Mouse (Mus musculus) liver, embryonic 11.5 days (tissue): ENCODE data around the gene Krt88. TPM values are rescaled to one million over a fixed set of nuclear protein-coding genes. Genes with fewer than 3 reads are reported as not detected.

Source experiments
- ATAC-seq: fragments of 200-750 bp; cut with Nextera tagmentation; replicated peaks from 2 replicates; pipeline ENCODE4 v1.8.0; 2017; ENCODE audit warnings: moderate number of reproducible peaks, mild to moderate bottlenecking, moderate TSS enrichment, moderate library complexity; ENCODE audit not compliant: low FRiP score
- DNase-seq: peaks from one replicate; pipeline ENCODE4 v3.0.0-alpha.2; 2017; ENCODE audit warnings: low spot score
- H3K27ac ChIP-seq: fragments of 300-500 bp; sonication (generic); 2 replicates; pipeline ENCODE4 v1.5.1; 2014; ENCODE audit warnings: mild to moderate bottlenecking, low read depth, low read length, control low read depth
- H3K27me3 ChIP-seq: fragments of 300-500 bp; sonication (generic); replicated peaks from 2 replicates; pipeline ENCODE4 v1.6.1; 2014; ENCODE audit warnings: low read length, mixed read lengths; ENCODE audit not compliant: control insufficient read depth, insufficient read depth
- H3K36me3 ChIP-seq: fragments of 300-500 bp; sonication (generic); 2 replicates; pipeline ENCODE4 v1.6.1; 2014; ENCODE audit warnings: mild to moderate bottlenecking, low read length, moderate library complexity, mixed read lengths; ENCODE audit not compliant: control insufficient read depth, insufficient read depth
- H3K4me1 ChIP-seq: fragments of 300-500 bp; sonication (generic); replicated peaks from 2 replicates; pipeline ENCODE4 v1.6.1; 2014; ENCODE audit warnings: low read length, mixed read lengths; ENCODE audit not compliant: control insufficient read depth, insufficient read depth
- H3K4me2 ChIP-seq: fragments of 300-500 bp; sonication (generic); 2 replicates; pipeline ENCODE4 v1.6.1; 2014; ENCODE audit warnings: mild to moderate bottlenecking, control low read depth, moderate library complexity
- H3K4me3 ChIP-seq: fragments of 300-500 bp; sonication (generic); 2 replicates; pipeline ENCODE4 v1.5.1; 2014; ENCODE audit warnings: low read depth, low read length, control low read depth
- H3K9ac ChIP-seq: fragments of 300-500 bp; sonication (generic); 2 replicates; pipeline ENCODE4 v1.6.1; 2014; ENCODE audit warnings: low read depth, low read length, control low read depth
- H3K9me3 ChIP-seq: fragments of 300-500 bp; sonication (generic); 2 replicates; pipeline ENCODE4 v1.6.1; 2016; ENCODE audit warnings: low read length, inconsistent platforms, mixed read lengths; ENCODE audit not compliant: control insufficient read depth
- WGBS: fragments of 180-500 bp; shearing (Covaris S2); extraction: QIAGEN DNeasy Blood & Tissue Kit; methylation state at CpG from one replicate; pipeline ENCODE4 v1.1.7; 2014; 5-methylcytosine and 5-hydroxymethylcytosine counted together
- polyA plus RNA-seq: library from polyadenylated mRNA; unstranded; fragments of >200 nt; fragmentation: Nextera tagmentation; extraction: Ambion mirVana; gene quantifications from 2 replicates; pipeline ENCODE4 v1.2.1, GENCODE M21; 2014

Krt88 gene
- polyA plus RNA-seq, 1 experiment from 2014 or later = not detected

GRCm38 (mm10) chr15:101458361-101458930 lies 10.9 kb downstream of the Krt88 start:
- H3K9ac ChIP-seq = no peak overlapping the region
- WGBS = 70% methylated on average over 16 of the region's 16 CpGs
- no peak for DNase-seq
- ATAC-seq = no peak
- no peak overlapping the region for H3K27ac ChIP-seq
- H3K27me3 ChIP-seq = no peaks in the 10 kb centered on the region
- H3K4me2 ChIP-seq = no peak overlapping the region
- H3K36me3 ChIP-seq = no peaks in the 10 kb centered on the region
- no peak overlapping the region for H3K4me3 ChIP-seq
- no peaks in the 10 kb centered on the region for H3K9me3 ChIP-seq
- H3K4me1 ChIP-seq = no peaks in the 10 kb centered on the region

- Histone ChIP-seq H3K4me3 (no peak overlapping the region), H3K9me3 (no peaks in the 10 kb centered on the region), H3K4me1 (no peaks in the 10 kb centered on the region), H3K4me2 (no peak overlapping the region), H3K27ac (no peak overlapping the region), H3K27me3 (no peaks in the 10 kb centered on the region; the same call in 1 of the 2 replicates), H3K36me3 (no peaks in the 10 kb centered on the region), H3K9ac (no peak overlapping the region)
- no peak for ATAC-seq
- no peak for DNase-seq
- 72% methylated on average over 14 of the region's 14 CpGs for WGBS
These were observed 11.7 kb downstream of the Krt88 start for GRCm38 (mm10) chr15:101459283-101459682.

- ATAC-seq (no peak), DNase-seq (no peak)
- H3K4me3 ChIP-seq = no peak within 1 kb of the TSS
- no peak within 1 kb of the TSS for H3K4me2 ChIP-seq
- H3K36me3 ChIP-seq = no peaks in the 10 kb centered on the region
- H3K9ac ChIP-seq = no peak within 1 kb of the TSS
- WGBS = 80% methylated on average over 13 of the region's 13 CpGs
- H3K27ac ChIP-seq = no peak within 1 kb of the TSS
- no peaks in the 10 kb centered on the region for H3K9me3 ChIP-seq
- no peaks in the 10 kb centered on the region for H3K4me1 ChIP-seq
- H3K27me3 ChIP-seq = no peaks in the 10 kb centered on the region; the same call in 1 of the 2 replicates
These were observed 16.1 kb downstream of the Krt88 start, which contains the start of gene Krt81 for GRCm38 (mm10) chr15:101463651-101464050. TSS of gene Krt81 (minus strand) at chr15:101463751.

- DNase-seq (no peak), ATAC-seq (no peak)
- Histone ChIP-seq H3K27me3 (no peaks in the 10 kb centered on the region), H3K36me3 (no peaks in the 10 kb centered on the region), H3K27ac (no peak overlapping the region), H3K9me3 (no peaks in the 10 kb centered on the region), H3K4me1 (no peaks in the 10 kb centered on the region), H3K9ac (no peak overlapping the region), H3K4me2 (no peak overlapping the region), H3K4me3 (no peak overlapping the region)
- 66% methylated on average over 4 of the region's 4 CpGs for WGBS
These were observed 21.5 kb downstream of the Krt88 start for GRCm38 (mm10) chr15:101469093-101469492.

GRCm38 (mm10) chr15:101472952-101473528 lies 25.5 kb downstream of the Krt88 start, which contains the start of gene Krt86:
TSS of gene Krt86 (plus strand) at chr15:101473478.
- no peak within 1 kb of the TSS for H3K4me2 ChIP-seq
- DNase-seq = peak; percentile 48
- H3K4me3 ChIP-seq = no peak within 1 kb of the TSS
- no peak within 1 kb of the TSS for H3K27ac ChIP-seq
- H3K27me3 ChIP-seq = 0 out of 2 replicates have a peak, but pooled peaks cover 4% of the 10 kb centered on the region
- 23% methylated on average over 10 of the region's 10 CpGs for WGBS
- H3K36me3 ChIP-seq = no peaks in the 10 kb centered on the region
- H3K4me1 ChIP-seq = no peaks in the 10 kb centered on the region
- H3K9ac ChIP-seq = no peak within 1 kb of the TSS
- H3K9me3 ChIP-seq = no peaks in the 10 kb centered on the region
- no peak for ATAC-seq

GRCm38 (mm10) chr15:101479007-101479665 lies 31.6 kb downstream of the Krt88 start:
- Histone ChIP-seq H3K36me3 (no peaks in the 10 kb centered on the region), H3K4me2 (peak overlapping the region; percentile 46), H3K9me3 (no peaks in the 10 kb centered on the region), H3K27me3 (peaks cover 21% of the 10 kb centered on the region), H3K4me1 (no peaks in the 10 kb centered on the region), H3K9ac (no peak overlapping the region), H3K27ac (no peak overlapping the region), H3K4me3 (peak overlapping the region; percentile 8)
- 12% methylated on average over 31 of the region's 31 CpGs for WGBS
- ATAC-seq (no peak), DNase-seq (peak; percentile 38)

- Histone ChIP-seq H3K4me2 (peak overlapping the region; percentile 46), H3K27ac (no peak overlapping the region), H3K9ac (no peak overlapping the region), H3K27me3 (peaks cover 21% of the 10 kb centered on the region), H3K36me3 (no peaks in the 10 kb centered on the region), H3K9me3 (no peaks in the 10 kb centered on the region), H3K4me3 (no peak overlapping the region; the same call in 1 of the 2 replicates), H3K4me1 (no peaks in the 10 kb centered on the region)
- ATAC-seq (no peak), DNase-seq (no peak)
- WGBS = 35% methylated on average over 11 of the region's 11 CpGs
These were observed 32.1 kb downstream of the Krt88 start for GRCm38 (mm10) chr15:101479666-101480060.

- no peaks in the 10 kb centered on the region for H3K36me3 ChIP-seq
- no peak for DNase-seq
- H3K9ac ChIP-seq = no peak overlapping the region
- WGBS = 34% methylated on average over 4 of the region's 4 CpGs
- no peaks in the 10 kb centered on the region for H3K9me3 ChIP-seq
- ATAC-seq = no peak
- H3K4me3 ChIP-seq = no peak overlapping the region
- no peak overlapping the region for H3K27ac ChIP-seq
- H3K4me2 ChIP-seq = no peak overlapping the region
- H3K4me1 ChIP-seq = no peaks in the 10 kb centered on the region
- peaks cover 21% of the 10 kb centered on the region for H3K27me3 ChIP-seq
These were observed 34.5 kb downstream of the Krt88 start for GRCm38 (mm10) chr15:101482056-101482455.
